Mouse (Mus musculus) limb, embryonic 14.5 days (tissue): Measurements from ENCODE around the gene Gm36245. TPM values are rescaled to one million over a fixed set of nuclear protein-coding genes. Genes with fewer than 3 reads are reported as not detected.
"Not testable (repeated sequence)": the region's sequence is repeated elsewhere in the genome, so short reads cannot be mapped to it uniquely, and the experiment has no call there.

Experiments used
- ATAC-seq: fragments of 200-750 bp; cut with Nextera tagmentation; 2 replicates; pipeline ENCODE4 v1.8.0; 2017; ENCODE audit warnings: low read depth, moderate number of reproducible peaks, moderate TSS enrichment; ENCODE audit not compliant: low FRiP score
- DNase-seq: peaks from one replicate; pipeline ENCODE4 v3.0.0-alpha.2; 2015; ENCODE audit warnings: low spot score
- H3K27ac ChIP-seq: fragments of 300-500 bp; sonication (generic); replicated peaks from 2 replicates; pipeline ENCODE4 v1.5.1; 2014; ENCODE audit warnings: low read depth, mild to moderate bottlenecking, low read length, moderate library complexity, mixed read lengths
- H3K27me3 ChIP-seq: fragments of 300-500 bp; sonication (generic); 2 replicates; pipeline ENCODE4 v1.6.1; 2014; ENCODE audit warnings: low read length, mixed read lengths; ENCODE audit not compliant: control insufficient read depth, insufficient read depth
- H3K36me3 ChIP-seq: fragments of 300-500 bp; sonication (generic); 2 replicates; pipeline ENCODE4 v1.6.1; 2014; ENCODE audit warnings: mild to moderate bottlenecking, low read length, moderate library complexity, mixed read lengths; ENCODE audit not compliant: control insufficient read depth, insufficient read depth
- H3K4me1 ChIP-seq: fragments of 300-500 bp; sonication (generic); 2 replicates; pipeline ENCODE4 v1.6.1; 2014; ENCODE audit warnings: antibody characterized with exemption, low read length, mixed read lengths; ENCODE audit not compliant: control insufficient read depth, insufficient read depth
- H3K4me2 ChIP-seq: fragments of 300-500 bp; sonication (generic); replicated peaks from 2 replicates; pipeline ENCODE4 v1.6.1; 2014; ENCODE audit warnings: low read depth, mild to moderate bottlenecking, low read length, moderate library complexity; ENCODE audit not compliant: severe bottlenecking
- H3K4me3 ChIP-seq: fragments of 300-500 bp; sonication (generic); replicated peaks from 2 replicates; pipeline ENCODE4 v1.5.1; 2014; ENCODE audit warnings: low read length
- H3K9ac ChIP-seq: fragments of 300-500 bp; sonication (generic); 2 replicates; pipeline ENCODE4 v1.6.1; 2014; ENCODE audit warnings: mild to moderate bottlenecking, low read depth, low read length, moderate library complexity; ENCODE audit not compliant: severe bottlenecking
- H3K9me3 ChIP-seq: fragments of 300-500 bp; sonication (generic); 2 replicates; pipeline ENCODE4 v1.6.1; 2016; ENCODE audit warnings: low read length; ENCODE audit not compliant: control insufficient read depth
- POLR2A ChIP-seq: fragments of 200-500 bp; IDR thresholded peaks from 2 replicates; pipeline ENCODE4 v1.8.0; 2012; ENCODE audit warnings: inconsistent platforms, mild to moderate bottlenecking, moderate library complexity, borderline replicate concordance; ENCODE audit not compliant: insufficient read depth, insufficient read length; ENCODE audit errors: extremely low read depth
- WGBS: fragments of 180-500 bp; shearing (Covaris S2); extraction: QIAGEN DNeasy Blood & Tissue Kit; methylation state at CpG from one replicate; pipeline ENCODE4 v1.1.7; 2014; 5-methylcytosine and 5-hydroxymethylcytosine counted together
- polyA plus RNA-seq, 2 experiments: library from polyadenylated mRNA; depleted of rRNA in 1 of 2; stranded (reverse) in 1 of 2; unstranded in 1 of 2; fragments of >200 nt; fragmentation: Nextera tagmentation in 1 of 2; extraction: Ambion mirVana in 1 of 2; gene quantifications; 2 replicates each; pipeline versions ENCODE4 v1.2.1 to v1.2.3; 2012 to 2014

Gene Gm36245
- polyA plus RNA-seq, 2 experiments, result not detected

GRCm38 (mm10) chr15:77606069-77606468 lies 7.0 kb downstream of the Gm36245 start:
- no peak overlapping the region for H3K9ac ChIP-seq
- no peak for ATAC-seq
- TF ChIP-seq POLR2A, result no peak
- H3K27me3 ChIP-seq, result no peaks in the 10 kb centered on the region
- H3K36me3 ChIP-seq, result no peaks in the 10 kb centered on the region
- H3K27ac ChIP-seq, result no peak overlapping the region
- H3K9me3 ChIP-seq, result no peaks in the 10 kb centered on the region
- no peak overlapping the region for H3K4me2 ChIP-seq
- no peaks in the 10 kb centered on the region for H3K4me1 ChIP-seq
- WGBS, result 90% methylated on average over 3 of the region's 3 CpGs
- no peak overlapping the region for H3K4me3 ChIP-seq
- DNase-seq, result no peak

DNA sequence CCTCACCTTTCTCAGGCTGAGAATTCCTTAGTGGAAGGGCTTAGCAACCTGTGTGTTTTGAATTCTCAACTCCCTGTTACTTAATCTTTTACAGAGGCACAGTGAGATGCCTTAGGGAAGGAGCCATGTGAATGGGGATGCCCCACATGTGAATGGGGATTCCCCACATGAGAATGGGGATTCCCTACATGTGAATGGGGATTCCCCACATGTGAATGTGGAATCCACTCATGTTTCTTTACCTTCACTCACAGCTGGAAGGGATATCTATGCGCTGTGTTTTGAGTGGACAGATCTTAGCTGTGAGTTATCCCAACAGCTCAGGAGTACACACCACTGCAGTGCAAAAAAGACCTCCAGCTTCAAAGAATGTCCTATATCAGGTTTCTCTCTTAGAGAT lies 25.7 kb downstream of the Gm36245 start:
- no peak overlapping the region for H3K9ac ChIP-seq
- H3K9me3 ChIP-seq, result no peaks in the 10 kb centered on the region
- no peak for ATAC-seq
- no peaks in the 10 kb centered on the region for H3K4me1 ChIP-seq
- DNase-seq, result no peak
- 81% methylated on average over 1 of the region's 1 CpGs for WGBS
- no peak overlapping the region for H3K4me2 ChIP-seq
- H3K27me3 ChIP-seq, result no peaks in the 10 kb centered on the region
- H3K36me3 ChIP-seq, result no peaks in the 10 kb centered on the region
- no peak overlapping the region for H3K27ac ChIP-seq
- H3K4me3 ChIP-seq, result no peak overlapping the region
- no peak for TF ChIP-seq POLR2A

DNA sequence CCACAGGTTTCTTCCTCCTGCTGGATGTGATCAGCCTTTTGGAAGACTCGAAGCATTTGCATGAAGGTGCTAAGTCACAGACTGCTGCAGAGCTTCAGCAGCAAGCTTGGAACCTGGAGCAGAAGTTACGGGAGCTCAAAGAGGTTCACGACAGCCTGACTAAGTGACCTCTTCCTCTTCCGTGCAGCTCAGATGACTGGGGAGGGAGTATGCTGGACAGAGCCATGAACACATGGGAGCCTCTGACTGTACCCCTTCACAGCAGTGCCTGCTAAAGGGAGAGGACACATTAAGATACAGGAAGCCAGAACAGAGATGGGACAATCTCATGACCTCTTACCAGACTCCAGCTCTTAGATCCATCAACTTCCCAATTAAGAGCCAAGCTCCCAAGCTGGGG lies 27.4 kb downstream of the Gm36245 start:
- not testable (repeated sequence) for H3K4me3 ChIP-seq, ATAC-seq, H3K9me3 ChIP-seq, H3K4me2 ChIP-seq, H3K36me3 ChIP-seq, DNase-seq, H3K9ac ChIP-seq, H3K27ac ChIP-seq, H3K4me1 ChIP-seq, H3K27me3 ChIP-seq
- WGBS, result 65% methylated on average over 4 of the region's 4 CpGs

GRCm38 (mm10) chr15:77628647-77629046 lies 29.6 kb downstream of the Gm36245 start:
- H3K36me3 ChIP-seq, H3K4me2 ChIP-seq, H3K4me1 ChIP-seq, H3K9me3 ChIP-seq, DNase-seq, ATAC-seq, H3K27me3 ChIP-seq, H3K9ac ChIP-seq, H3K4me3 ChIP-seq, H3K27ac ChIP-seq: not testable (repeated sequence)
- WGBS, result 47% methylated on average over 9 of the region's 9 CpGs

DNA sequence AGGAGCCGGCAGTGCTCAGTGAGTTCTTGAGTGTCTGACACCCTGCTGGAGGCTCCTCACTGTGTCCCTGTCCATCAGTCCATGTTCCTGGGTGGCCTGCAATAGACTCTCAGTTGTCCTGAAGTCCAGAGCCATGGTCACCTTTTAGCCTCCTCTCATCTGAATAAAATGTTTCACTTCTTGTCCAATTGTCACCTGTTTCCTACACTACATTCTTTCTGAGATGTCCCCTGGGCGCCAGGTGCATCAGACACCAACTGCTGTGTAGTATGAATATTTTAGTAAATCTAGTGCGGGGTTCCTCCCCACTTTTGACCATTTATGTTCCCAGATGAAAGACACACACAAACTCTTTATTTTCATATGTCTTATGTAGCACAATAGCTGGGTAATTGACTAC lies 30.8 kb downstream of the Gm36245 start:
- not testable (repeated sequence) for DNase-seq, H3K9me3 ChIP-seq, H3K27ac ChIP-seq, H3K4me2 ChIP-seq, H3K27me3 ChIP-seq, H3K4me3 ChIP-seq, H3K9ac ChIP-seq, H3K36me3 ChIP-seq, H3K4me1 ChIP-seq, ATAC-seq
- WGBS, result 75% methylated on average over 3 of the region's 3 CpGs

- WGBS, result 88% methylated on average over 2 of the region's 2 CpGs
- H3K9me3 ChIP-seq, ATAC-seq, H3K4me1 ChIP-seq, DNase-seq, H3K36me3 ChIP-seq, H3K4me3 ChIP-seq, H3K9ac ChIP-seq, H3K4me2 ChIP-seq, H3K27ac ChIP-seq, H3K27me3 ChIP-seq: not testable (repeated sequence)
Measured at GRCm38 (mm10) chr15:77643176-77643575, 44.1 kb downstream of the Gm36245 start, which contains the start of gene Apol11b. Gene Apol11b (minus strand): TSS chr15:77643286.

DNA sequence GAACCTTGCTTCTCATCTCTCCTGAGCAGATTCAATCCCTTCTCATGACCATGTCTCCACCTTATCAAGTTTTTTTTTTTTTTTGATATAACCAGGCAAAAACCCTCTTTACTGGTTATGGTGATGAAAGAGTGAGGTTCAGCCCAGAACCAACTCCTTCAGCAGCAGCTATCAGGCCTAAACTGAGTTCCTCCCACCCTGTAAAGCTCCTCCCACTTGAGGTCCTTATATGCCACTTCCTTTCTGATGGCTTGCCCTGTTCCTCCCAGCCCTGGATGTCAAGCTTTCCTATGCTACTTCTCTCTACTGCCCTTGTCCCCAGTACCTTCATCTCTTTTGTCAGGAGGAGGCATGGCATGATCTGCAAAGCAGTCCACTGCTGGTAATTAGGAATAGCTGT lies 52.1 kb downstream of the Gm36245 start:
- not testable (repeated sequence) for H3K27ac ChIP-seq

More for the DNA sequence above, 52.1 kb downstream of the Gm36245 start:
- ATAC-seq, DNase-seq, H3K9ac ChIP-seq, H3K4me3 ChIP-seq, H3K4me1 ChIP-seq, H3K36me3 ChIP-seq, H3K27me3 ChIP-seq, H3K9me3 ChIP-seq, H3K4me2 ChIP-seq: not testable (repeated sequence)
